Mouse (Mus musculus) bone marrow macrophage, adult 2 months (primary cell): ENCODE data around the gene Sem1. TPM values are rescaled to one million over a fixed set of nuclear protein-coding genes. Genes with fewer than 3 reads are reported as not detected.
"Not testable (repeated sequence)": the region's sequence is repeated elsewhere in the genome, so short reads cannot be mapped to it uniquely, and the experiment has no call there.

Source experiments
- H3K27ac ChIP-seq: 2 replicates; pipeline ENCODE4 v1.5.1; 2012; ENCODE audit warnings: low read depth, low read length; ENCODE audit not compliant: insufficient read depth
- H3K4me1 ChIP-seq: 2 replicates; pipeline ENCODE4 v1.6.1; 2012; ENCODE audit warnings: low read length; ENCODE audit not compliant: control insufficient read depth, insufficient read depth
- H3K4me3 ChIP-seq: 2 replicates; pipeline ENCODE4 v1.5.1; 2012; ENCODE audit warnings: mild to moderate bottlenecking, low read length, moderate library complexity; ENCODE audit not compliant: insufficient read depth
- CTCF ChIP-seq: IDR thresholded peaks from 2 replicates; pipeline ENCODE4 v1.5.1; 2012; ENCODE audit warnings: low read depth, mild to moderate bottlenecking, low read length, moderate library complexity
- POLR2A ChIP-seq: IDR thresholded peaks from 2 replicates; pipeline ENCODE4 v1.6.1; 2012; ENCODE audit warnings: mild to moderate bottlenecking, low read depth, low read length, borderline replicate concordance
- polyA plus RNA-seq: library from polyadenylated mRNA; stranded (reverse); fragments of >200 nt; gene quantifications from 2 replicates; pipeline ENCODE4 v1.2.4, GENCODE M21; 2012; ENCODE audit not compliant: missing spikeins, insufficient read depth, insufficient read length

The Sem1 gene
- polyA plus RNA-seq, 1 experiment: 141 TPM

- H3K27ac ChIP-seq: no peak overlapping the region
- no peak overlapping the region for H3K4me3 ChIP-seq
- H3K4me1 ChIP-seq: peaks cover 24% of the 10 kb centered on the region
- no peak for TF ChIP-seq CTCF
- TF ChIP-seq POLR2A: no peak
Observed at GRCm38 (mm10) chr6:6563691-6564090, 14.8 kb downstream of the Sem1 start.

DNA sequence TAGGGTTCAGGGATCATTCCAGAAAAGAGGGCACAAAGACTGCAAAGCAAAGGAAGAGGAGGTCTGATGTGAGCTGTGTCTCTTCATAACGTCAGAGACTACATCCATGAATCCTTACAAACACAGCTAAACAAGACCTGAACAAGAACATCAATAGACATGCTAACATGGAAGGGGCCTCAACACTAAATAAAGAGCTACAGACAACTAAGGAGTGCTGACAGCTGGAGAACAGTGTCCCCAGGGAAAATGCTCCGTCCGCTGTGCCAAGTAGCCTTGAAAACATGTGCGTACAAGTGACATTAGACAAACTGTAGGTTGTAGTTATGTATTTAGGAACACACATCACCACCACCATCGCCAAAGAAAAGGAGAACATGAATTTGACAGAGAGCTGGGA is 15.7 kb downstream of the Sem1 start:
- H3K4me3 ChIP-seq: no peak overlapping the region
- no peak overlapping the region for H3K27ac ChIP-seq
- TF ChIP-seq CTCF: no peak
- TF ChIP-seq POLR2A: no peak
- peaks cover 26% of the 10 kb centered on the region for H3K4me1 ChIP-seq

GRCm38 (mm10) chr6:6557647-6558046 is 20.8 kb downstream of the Sem1 start:
- H3K4me1 ChIP-seq: peaks cover 15% of the 10 kb centered on the region
- H3K4me3 ChIP-seq: no peak overlapping the region
- no peak for TF ChIP-seq CTCF
- TF ChIP-seq POLR2A: no peak
- H3K27ac ChIP-seq: no peak overlapping the region

DNA sequence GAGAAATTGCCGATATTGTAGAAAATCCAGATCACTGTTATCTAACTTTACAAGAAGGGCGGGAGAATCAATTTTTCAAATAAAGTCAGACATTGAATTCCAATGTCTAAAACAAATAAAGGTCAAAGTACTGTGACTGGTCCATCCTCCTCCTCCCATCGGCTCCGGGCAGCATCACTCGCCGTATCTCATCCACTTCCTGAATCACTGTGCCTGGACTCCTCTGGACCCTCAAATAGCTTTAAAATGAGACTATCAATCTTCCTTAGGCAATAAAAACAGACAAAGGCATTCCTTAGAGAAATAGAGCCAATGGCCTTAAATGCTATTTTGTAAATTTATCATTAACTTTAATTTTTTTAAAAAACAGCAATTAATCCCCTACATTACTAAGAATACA is 26.5 kb downstream of the Sem1 start:
- peaks cover 15% of the 10 kb centered on the region for H3K4me1 ChIP-seq
- TF ChIP-seq CTCF (no peak), POLR2A (no peak)
- H3K4me3 ChIP-seq: no peak overlapping the region
- no peak overlapping the region for H3K27ac ChIP-seq

DNA sequence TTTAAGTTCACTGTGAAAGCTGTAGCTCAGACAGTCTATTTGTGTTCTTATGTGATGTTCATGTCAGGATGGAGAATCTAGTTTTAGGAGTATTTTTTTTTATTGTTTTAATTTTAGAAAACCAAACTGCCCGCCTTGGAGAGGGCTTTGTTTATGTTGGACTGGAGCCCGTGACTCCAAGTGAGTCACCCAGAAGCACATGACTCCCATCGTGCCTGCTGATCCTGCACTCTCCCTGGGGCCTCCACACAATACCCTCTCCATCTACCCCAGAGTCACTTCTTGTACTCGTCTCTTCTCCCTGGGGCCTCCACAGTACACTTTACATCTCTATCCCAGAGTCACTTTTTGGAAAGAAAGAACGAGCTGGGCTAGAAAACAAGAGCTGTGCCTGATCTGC is 30.5 kb downstream of the Sem1 start:
- TF ChIP-seq CTCF (no peak), POLR2A (no peak)
- Histone ChIP-seq H3K27ac (peak overlapping the region; percentile 88), H3K4me1 (peaks cover 17% of the 10 kb centered on the region), H3K4me3 (no peak overlapping the region)

- H3K4me1 ChIP-seq: peaks cover 23% of the 10 kb centered on the region
- TF ChIP-seq POLR2A (no peak), CTCF (no peak)
- H3K27ac ChIP-seq: no peak overlapping the region
- H3K4me3 ChIP-seq: no peak overlapping the region
Observed at GRCm38 (mm10) chr6:6544255-6544645, 34.2 kb downstream of the Sem1 start.

- Histone ChIP-seq H3K4me3 (no peak overlapping the region), H3K27ac (no peak overlapping the region), H3K4me1 (peaks cover 23% of the 10 kb centered on the region)
- TF ChIP-seq CTCF (no peak), POLR2A (no peak)
Observed at GRCm38 (mm10) chr6:6543606-6544254, 34.7 kb downstream of the Sem1 start.

- peaks cover 10% of the 10 kb centered on the region for H3K4me1 ChIP-seq
- H3K27ac ChIP-seq: peak overlapping the region; percentile 57
- H3K4me3 ChIP-seq: no peak overlapping the region
- TF ChIP-seq POLR2A: no peak
- TF ChIP-seq CTCF: no peak
Observed at GRCm38 (mm10) chr6:6542133-6542532, 36.3 kb downstream of the Sem1 start.

- no peak for TF ChIP-seq POLR2A
- no peak for TF ChIP-seq CTCF
- Histone ChIP-seq H3K4me1 (peaks cover 2% of the 10 kb centered on the region), H3K4me3 (no peak overlapping the region), H3K27ac (no peak overlapping the region)
Observed at GRCm38 (mm10) chr6:6536781-6537466, 41.5 kb downstream of the Sem1 start.

DNA sequence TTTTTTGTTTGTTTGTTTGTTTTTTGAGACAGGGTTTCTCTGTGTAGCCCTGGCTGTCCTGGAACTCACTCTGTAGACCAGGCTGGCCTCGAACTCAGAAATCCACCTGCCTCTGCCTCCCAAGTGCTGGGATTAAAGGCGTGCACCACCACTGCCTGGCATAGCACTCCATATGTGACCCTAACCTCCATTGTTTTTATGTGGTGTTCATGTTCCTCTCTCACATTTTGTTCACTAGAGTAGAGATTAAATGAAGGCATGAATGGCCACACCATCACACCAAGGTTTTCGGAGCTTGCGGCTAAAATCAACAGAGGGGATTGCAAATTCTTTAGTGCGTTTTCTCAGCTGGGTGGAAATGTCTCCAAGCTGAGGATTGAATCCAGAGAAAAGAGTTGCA is 42.1 kb downstream of the Sem1 start:
- not testable (repeated sequence) for H3K4me3 ChIP-seq, H3K27ac ChIP-seq, H3K4me1 ChIP-seq
